Mouse (Mus musculus) left cerebral cortex, adult 9 months (tissue): ENCODE data around the gene Mknk2.

Experiments used
- DNase-seq, 2 experiments: peaks; one replicate each; pipeline ENCODE4 v3.0.0; 2022; ENCODE audit warnings: low spot score in 2 of 2

Gene Mknk2

DNA sequence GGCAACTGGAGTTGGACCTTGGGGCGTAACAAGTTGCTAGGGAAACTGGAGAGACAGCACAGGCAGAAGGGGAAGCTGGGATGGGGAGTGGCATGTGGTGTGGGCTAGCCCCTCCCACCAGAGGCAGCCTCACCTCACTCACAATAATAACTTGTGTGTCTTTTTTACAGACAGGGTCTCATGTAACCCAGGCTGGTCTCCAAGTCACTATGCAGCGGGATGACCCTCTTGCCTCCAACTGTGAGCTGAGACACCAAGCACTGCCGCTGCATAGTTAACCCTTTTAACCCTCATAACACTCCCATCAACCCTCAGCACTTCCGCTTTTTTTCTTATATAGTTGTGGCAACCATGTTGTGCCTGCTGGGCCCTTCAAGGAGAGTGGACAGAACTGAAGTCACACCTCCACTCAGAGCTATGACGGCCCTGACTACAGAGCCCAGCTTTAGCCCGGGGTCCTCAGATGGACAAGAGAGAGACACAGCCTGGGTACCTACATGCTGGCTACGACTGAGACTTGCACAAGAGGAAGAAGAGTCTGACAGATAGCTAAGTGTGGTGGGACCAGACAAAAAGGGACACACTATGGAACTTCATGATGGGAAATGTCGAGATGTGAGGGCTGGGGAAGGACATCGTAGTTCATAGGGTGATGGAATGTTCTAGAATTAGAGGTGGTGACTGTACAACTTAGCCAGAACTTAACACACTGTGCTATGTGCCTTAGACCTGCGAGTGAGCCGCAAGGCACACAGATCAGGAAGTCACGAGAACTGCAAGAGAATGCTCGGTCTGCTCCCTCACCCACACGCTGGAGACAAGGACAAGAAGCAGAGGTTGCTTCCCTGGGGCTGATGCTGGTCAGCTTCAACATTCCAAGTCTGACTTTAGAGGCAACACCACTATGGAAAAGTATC is 14.6 kb upstream of the Mknk2 start:
- no peak for DNase-seq

DNA sequence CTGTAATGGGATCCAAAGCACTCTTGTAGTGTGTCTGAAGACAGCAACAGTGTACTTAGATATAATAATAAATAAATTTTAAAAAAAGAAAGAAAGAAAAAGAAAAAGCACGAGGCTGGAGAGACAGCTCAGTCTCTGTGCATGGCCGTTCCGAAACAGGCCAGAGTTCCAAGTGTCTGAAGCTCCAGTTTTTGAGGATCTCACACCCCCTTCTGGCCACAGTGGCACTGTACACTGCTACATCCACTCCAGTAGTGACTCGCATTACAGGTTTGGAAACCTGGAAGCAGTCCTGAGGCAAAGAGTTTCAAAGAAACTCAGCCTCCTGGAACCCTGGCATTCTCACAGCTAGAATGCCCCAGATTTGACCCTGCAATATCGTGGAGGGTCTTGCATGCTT is 9.9 kb upstream of the Mknk2 start:
- peak in 1 of 2 experiments; percentile 59 for DNase-seq

- no peak for DNase-seq
Measured at GRCm38 (mm10) chr10:80686617-80687016, 8.7 kb upstream of the Mknk2 start.

DNA sequence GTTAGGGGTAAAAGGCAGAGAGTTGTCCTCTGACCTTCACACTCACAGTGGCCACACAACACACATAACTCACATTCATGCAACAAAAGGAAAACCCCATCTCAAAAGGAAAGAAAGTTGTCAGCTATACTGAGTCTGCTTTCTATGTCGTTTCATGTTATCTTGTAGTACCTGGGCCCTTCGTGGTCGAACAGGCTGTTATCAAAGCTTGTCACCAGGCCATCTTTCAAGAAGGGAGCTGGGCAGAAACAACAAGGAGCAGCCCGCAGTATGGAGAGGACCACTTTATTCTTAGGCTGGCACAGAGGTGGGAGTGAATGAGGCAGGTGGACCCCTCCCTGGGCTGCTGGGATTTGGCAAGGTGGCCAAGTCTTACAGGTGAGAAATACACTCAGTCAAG is 7.1 kb upstream of the Mknk2 start:
- no peak for DNase-seq

- peak in 1 of 2 experiments; percentile 50 for DNase-seq
Measured at GRCm38 (mm10) chr10:80684214-80684613, 6.3 kb upstream of the Mknk2 start.

DNA sequence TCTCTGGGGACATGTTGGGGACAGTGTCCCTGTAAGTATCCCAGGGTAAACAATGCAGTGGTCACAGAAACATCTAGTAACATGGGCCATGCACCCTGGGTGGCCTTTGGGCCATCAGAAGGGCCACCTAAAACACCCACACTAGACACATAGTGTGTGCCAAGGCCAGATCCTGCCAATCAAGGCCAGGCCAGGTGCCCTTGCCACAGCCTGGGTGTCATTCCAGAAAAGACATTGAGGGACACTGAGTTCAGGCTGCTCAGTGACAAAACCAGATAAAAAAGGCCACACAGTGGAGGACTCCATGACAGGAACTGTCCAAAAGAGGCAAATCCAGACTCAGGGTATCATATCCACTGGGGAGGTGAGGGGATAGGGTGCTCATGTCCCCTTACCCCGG is 5.7 kb upstream of the Mknk2 start:
- no peak for DNase-seq

GRCm38 (mm10) chr10:80682003-80682402 is 4.1 kb upstream of the Mknk2 start:
- no peak for DNase-seq

DNA sequence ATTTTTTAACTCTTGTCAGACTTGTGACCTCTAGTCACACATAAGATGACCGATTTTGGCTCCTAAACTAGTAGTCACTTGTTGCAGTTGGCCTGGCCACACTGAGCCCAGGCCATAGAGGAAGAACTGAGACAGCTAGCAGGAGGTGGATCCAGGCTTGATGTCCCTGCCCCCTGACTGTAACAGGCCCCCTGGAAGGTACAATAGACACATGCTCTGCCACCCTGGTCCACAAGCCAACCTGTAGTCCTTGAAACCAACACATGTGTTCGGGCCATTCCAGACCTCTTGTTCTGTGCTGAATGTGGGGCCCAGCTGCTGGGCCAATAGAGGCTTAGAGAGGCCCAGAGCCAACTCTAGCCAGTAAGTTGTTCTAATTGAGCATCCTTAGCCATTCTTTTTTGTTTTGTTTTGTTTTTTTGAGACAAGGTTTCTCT is 2.4 kb upstream of the Mknk2 start:
- no peak for DNase-seq

DNA sequence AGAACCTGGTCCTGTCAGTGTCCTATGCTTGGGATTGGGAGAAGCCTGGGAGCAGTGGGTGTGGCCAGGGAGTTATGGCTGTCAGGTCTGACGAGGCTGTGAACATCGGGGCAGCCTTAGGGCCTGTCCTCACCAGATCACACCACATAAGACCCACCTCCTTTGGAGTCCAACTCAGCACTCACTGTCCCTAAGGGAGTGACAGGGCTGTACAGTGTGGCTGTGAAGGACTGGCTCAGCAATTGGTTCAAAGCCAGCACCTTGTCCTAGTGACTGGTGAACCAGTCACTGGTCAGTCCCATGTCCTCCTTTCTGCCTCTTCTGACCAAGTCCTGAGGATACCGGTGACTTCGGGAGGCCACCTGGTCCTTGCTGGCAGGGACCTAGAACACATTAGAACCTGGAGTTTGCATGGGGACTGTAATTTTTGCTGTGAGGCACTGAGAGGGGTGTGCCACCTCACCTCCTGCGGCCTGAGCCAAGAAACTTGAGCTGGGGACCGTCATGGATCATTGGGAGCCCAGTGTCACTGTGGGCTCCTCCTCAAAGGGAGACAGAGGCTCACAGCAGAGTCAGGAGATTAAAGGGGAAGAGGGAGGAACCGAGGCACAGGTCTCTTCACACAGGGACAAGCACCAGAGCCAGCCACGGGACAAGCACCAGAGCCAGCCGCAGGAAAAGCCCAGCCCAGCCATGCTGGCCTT is 1.8 kb upstream of the Mknk2 start:
- DNase-seq: no peak

GRCm38 (mm10) chr10:80678601-80679377 is 877 bp upstream of the Mknk2 start:
- DNase-seq: no peak

GRCm38 (mm10) chr10:80677128-80677875 is 610 bp downstream of the Mknk2 start:
- DNase-seq: no peak

- DNase-seq: peak; percentile 99
Measured at GRCm38 (mm10) chr10:80676198-80676928, 1.5 kb downstream of the Mknk2 start.

DNA sequence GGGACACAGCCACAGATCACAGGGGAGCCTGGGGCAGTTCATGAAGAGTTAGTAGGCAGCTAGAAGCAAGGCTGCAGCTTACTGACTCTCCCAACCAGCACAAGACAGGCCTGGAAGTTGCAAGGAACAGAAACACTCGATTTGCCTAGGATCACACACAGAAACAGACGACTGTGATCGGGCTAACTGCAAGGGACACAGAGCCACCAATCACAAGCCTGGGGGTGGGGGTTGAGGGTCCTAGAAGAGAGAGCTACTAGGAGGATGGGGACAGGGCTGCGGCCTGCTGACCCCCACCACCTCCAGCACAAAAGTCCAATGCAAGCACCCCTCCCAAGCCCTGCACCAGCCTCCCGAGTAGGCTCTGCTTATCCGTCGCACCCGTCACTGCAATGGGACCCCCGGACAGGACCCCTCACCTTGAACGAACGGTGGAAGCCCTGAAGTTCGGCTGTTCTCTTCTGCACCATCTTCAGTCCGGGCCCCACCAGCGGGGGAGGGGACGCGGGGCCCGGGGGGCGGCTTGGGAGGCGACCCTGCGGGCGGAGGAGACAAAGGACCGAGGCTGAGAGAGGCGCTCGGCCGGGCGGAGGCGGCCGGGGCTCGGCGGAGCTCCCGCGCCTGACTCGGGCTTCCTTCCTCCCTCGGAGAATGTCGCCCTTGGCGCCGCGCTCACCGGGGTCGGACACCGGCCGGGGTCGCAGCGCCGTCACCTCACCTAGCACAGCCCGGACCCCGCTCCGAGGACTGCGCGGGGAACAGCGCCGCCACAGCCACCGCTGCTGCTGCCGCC is 2.3 kb downstream of the Mknk2 start:
- no peak for DNase-seq

DNA sequence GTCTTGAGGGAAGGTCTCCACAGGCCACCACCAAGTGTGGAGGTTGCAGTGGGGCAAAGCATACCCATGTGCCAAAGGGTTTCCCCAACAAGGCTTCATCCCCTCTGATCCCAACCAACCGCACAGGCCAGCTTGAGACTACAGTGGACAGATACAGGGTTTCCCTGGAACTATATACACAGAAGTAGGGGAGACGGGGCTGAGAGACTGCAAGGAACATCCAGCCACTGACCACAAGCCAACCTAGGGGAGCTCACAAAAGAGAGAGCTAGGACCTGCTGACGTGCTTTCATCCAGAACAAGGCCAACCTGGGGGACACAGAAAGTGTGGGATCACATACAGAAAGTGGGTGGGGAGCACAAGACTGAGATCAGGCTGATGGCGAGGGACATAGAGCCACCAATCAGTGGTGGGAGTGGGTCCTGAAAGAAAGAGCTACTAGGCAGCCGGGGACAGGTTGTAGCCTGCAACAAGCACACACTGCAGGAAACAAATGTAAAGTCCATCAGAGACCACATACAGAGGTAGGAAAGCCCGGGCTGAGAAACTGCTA is 3.0 kb downstream of the Mknk2 start:
- no peak for DNase-seq

GRCm38 (mm10) chr10:80674161-80674711 is 3.7 kb downstream of the Mknk2 start:
- DNase-seq: no peak

DNA sequence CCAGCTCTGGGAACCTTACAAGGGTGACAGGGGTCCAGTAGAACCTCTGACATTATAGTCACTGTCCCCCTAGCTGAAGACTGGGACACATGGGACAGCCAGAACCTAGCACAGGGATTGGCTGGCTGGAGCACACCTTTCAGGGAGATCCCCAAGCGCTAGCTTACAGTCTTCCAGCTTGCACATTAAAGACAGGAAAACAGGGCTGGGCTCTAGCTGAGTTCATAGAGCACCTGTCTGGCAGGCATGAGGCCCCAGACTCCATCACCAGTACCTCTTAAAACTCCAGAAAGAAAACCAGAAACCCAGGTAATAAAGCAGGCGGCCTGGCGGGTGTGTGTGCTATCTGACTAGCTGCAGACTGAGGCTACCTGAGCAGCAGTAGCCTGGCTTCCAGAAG is 4.2 kb downstream of the Mknk2 start:
- no peak for DNase-seq

DNA sequence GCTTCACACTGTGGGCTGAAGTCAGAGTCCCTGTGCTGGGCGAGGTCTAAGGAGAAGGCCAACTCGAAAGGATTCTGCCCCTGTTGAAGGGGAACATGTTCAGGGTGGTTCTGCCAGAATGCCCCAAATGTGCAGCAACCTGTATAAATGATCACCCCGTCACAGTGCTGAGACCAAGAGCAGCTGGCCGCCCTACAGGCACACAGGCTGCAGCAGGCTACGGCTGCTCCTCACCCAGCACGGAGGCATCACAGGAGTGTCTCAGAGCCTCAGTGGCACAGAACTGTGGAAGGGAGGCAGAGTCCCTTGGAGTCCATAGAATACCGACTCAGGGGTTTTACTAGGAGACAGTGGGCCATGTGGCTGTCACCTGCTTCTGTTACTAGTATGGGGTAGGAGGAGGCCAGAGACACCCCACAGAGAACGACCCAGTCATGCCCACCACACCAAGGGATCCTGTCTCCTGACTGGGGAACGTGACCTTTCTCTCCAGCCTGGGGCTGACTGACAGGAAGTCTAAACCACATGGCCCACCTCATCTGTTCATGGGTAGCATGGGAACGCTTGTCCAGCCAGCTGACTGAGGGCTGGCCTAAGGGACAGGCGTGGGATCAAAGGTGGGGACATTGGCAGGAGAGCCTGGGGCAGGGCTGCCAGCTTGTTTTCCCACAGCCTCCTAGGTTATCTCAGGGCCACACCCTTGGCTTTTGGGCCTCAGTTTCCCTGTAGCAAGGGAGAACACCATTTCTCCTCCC is 5.8 kb downstream of the Mknk2 start:
- no peak for DNase-seq

GRCm38 (mm10) chr10:80671251-80671650 is 6.7 kb downstream of the Mknk2 start:
- no peak for DNase-seq

DNA sequence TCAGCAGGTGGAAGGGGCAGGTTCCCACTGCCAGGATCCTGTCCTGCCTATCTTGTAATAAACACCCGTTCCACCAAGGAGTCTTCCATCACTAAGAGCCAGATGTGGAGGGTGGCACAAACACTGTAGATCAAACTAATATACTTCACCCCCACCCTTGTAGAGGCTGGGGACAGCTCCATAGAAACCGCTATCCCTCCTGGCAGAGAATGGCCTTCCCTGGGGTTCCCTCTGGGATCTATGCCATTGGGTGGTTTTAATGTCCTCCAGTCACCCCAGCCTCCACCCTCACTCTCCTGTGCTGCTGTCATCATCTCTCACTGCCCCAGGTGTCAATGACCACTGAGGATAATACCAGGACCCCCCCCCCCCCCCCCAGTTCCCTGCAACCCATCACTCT is 7.4 kb downstream of the Mknk2 start:
- DNase-seq: no peak
